ENCODE assay signal across 8 mouse cellular contexts in the genomic region with DNA sequence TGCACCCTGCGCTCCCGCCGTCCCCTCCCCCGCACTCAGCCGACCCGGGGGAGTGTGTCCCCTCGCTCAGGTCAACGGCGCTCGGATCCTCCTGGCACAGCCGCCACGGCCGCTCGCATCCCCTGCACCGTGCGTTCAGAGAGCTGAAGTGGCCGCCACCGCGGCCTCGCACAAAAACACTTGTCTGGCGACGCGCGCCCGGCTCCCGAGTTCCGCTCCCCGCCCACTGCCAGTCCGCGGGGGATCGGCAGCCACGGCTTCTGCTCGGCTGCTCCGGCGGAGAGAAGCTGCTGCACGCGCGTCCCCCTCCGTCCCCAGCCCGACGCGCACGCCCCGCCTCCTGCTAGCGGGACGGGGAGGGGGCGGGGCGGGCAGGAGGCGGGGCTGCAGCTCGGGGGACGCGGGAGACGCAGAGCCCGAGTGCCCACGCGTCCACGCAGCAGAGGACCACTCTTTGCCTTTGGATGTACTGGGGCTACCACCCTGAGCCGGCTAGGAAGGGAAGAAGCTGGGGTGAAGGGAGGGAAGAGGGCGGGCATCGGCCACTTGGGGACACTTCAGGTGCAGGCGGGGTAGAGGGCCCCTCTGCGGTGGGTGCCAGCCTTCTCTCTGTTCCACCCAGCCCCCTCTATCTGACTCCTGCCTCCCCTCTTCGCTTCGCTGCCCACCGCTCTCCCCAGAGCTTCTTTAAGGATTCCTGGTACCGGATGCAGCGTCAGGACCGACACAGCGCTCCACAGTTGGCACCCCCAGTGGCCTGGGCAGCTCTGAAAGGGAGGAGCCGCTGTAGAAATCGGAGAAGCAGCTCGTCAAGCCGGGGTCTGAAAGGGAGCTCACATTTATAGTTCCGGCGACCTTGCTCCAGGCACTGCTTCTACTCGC. TPM values are rescaled to one million over a fixed set of nuclear protein-coding genes. Genes with fewer than 3 reads are reported as not detected.
DNase-seq lines count a peak whose midpoint lies in the region; ATAC-seq and TF ChIP-seq lines count a peak whose summit lies in the region.

Mtcl1 (minus strand) TSS at position 291 of the 882 bp plus-strand sequence.

- no peak for TF ChIP-seq CTCF in cerebellum, adult 2 months (IDR thresholded peaks at IDR 0.05; ENCODE audit: borderline replicate concordance, insufficient read depth, low read depth, low read length)
- TF ChIP-seq CTCF in lung, embryonic 14.5 days (IDR thresholded peaks at IDR 0.05; ENCODE audit: low read depth) = no peak

- DNase-seq in MN1 (ENCODE audit: low spot score) = peak; percentile 93
- peak; percentile 93 to 95 for DNase-seq in cerebellum, adult 2 months
- DNase-seq in layer of hippocampus, adult 9-11 months = peak; percentile 88
- DNase-seq in lung, embryonic 14.5 days = peak; percentile 85
- peak; percentile 73 for DNase-seq in ovary, adult 18-20 months (ENCODE audit: low spot score)
- peak; percentile 63 for DNase-seq in thymus, postnatal 14 days

- ATAC-seq in frontal cortex, adult (ENCODE audit: low TSS enrichment) = peak; percentile 65
- ATAC-seq in hematopoietic stem cell, adult 5-6 weeks (replicated peaks in 1 of 2; ENCODE audit: insufficient read depth in 1 of 2, low FRiP score in 2 of 2, low TSS enrichment in 1 of 2, low read depth in 1 of 2, poor library complexity in 2 of 2, severe bottlenecking in 2 of 2) = peak; percentile 44 to 48; a peak in 3 of 4 replicates
- peak; percentile 77 for ATAC-seq in lung, embryonic 14.5 days (ENCODE audit: insufficient read depth)

- WGBS in cerebellum, adult 2 months = under 1% methylated on average over 75 of the region's 76 CpGs
- WGBS in lung, embryonic 14.5 days = under 1% methylated on average over 75 of the region's 76 CpGs

- H3K4me3 ChIP-seq in cerebellum, adult 2 months (replicated peaks; ENCODE audit: insufficient read depth, low read depth, low read length) = peak within 1 kb of the TSS; percentile 92
- peak within 1 kb of the TSS; percentile 80 for H3K4me3 ChIP-seq in lung, embryonic 14.5 days (ENCODE audit: low read depth, low read length)

- peak within 1 kb of the TSS; percentile 95 for H3K4me2 ChIP-seq in lung, embryonic 14.5 days

- H3K27me3 ChIP-seq in cerebellum, adult 2 months (ENCODE audit: control insufficient read depth, insufficient read depth, low read length) = no peaks in the 10 kb centered on the region
- peaks cover 29% of the 10 kb centered on the region for H3K27me3 ChIP-seq in lung, embryonic 14.5 days (ENCODE audit: insufficient read depth, low read length)

- H3K27ac ChIP-seq in cerebellum, adult 2 months (ENCODE audit: insufficient read depth, low read length) = peak within 1 kb of the TSS; percentile 99
- H3K27ac ChIP-seq in lung, embryonic 14.5 days (ENCODE audit: low read depth) = peak within 1 kb of the TSS; percentile 61

- no peaks in the 10 kb centered on the region for H3K9me3 ChIP-seq in lung, embryonic 14.5 days (ENCODE audit: low read depth, low read length)

- no peaks in the 10 kb centered on the region for H3K36me3 ChIP-seq in lung, embryonic 14.5 days (ENCODE audit: insufficient read depth)

- no peaks in the 10 kb centered on the region for H3K4me1 ChIP-seq in cerebellum, adult 2 months (ENCODE audit: control insufficient read depth, insufficient read depth, low read length)
- peaks cover 12% of the 10 kb centered on the region; the same call in 1 of the 2 replicates for H3K4me1 ChIP-seq in lung, embryonic 14.5 days (ENCODE audit: insufficient read depth)

- H3K9ac ChIP-seq in lung, embryonic 14.5 days = peak within 1 kb of the TSS; percentile 72

- TF ChIP-seq POLR2A in cerebellum, adult 2 months (IDR thresholded peaks at IDR 0.05; ENCODE audit: borderline replicate concordance, insufficient read depth, low read length) = peak; percentile 94

RNA-seq across cellular contexts. Expression of gene Mtcl1, which starts in this region (rescaled TPM):
- 106 and 115 TPM in 2 replicates for polyA plus RNA-seq in cerebellum, adult 2 months (2012; rRNA removed)
- total RNA-seq in hematopoietic stem cell, adult 5-6 weeks (2017) = not detected in 2 replicates
- 10.7 and 14.3 TPM in 2 replicates for polyA plus RNA-seq in lung, embryonic 14.5 days (2014; fragmentation: Nextera tagmentation; extraction: Ambion mirVana)

Comparison
In these comparisons a context has a peak if more than half of its experiments do, and no peak if none do; other contexts are left out.
1. Peak in every context shown above with its lines: DNase-seq, ATAC-seq, H3K4me3 ChIP-seq and H3K27ac ChIP-seq.
2. Peak in ATAC-seq in hematopoietic stem cell, adult 5-6 weeks; RNA of the gene not detected or under 1 TPM.